Mouse (Mus musculus) ovary, adult 2 months (tissue): ENCODE data around the gene Olfr134. TPM values are rescaled to one million over a fixed set of nuclear protein-coding genes. Genes with fewer than 3 reads are reported as not detected.

Experiments used
- polyA plus RNA-seq: library from polyadenylated mRNA; depleted of rRNA; stranded (reverse); fragments of >200 nt; gene quantifications from 2 replicates; pipeline ENCODE4 v1.2.3, GENCODE M21; 2012; rRNA removed

Olfr134 gene
- polyA plus RNA-seq = not detected in 2 replicates

DNA sequence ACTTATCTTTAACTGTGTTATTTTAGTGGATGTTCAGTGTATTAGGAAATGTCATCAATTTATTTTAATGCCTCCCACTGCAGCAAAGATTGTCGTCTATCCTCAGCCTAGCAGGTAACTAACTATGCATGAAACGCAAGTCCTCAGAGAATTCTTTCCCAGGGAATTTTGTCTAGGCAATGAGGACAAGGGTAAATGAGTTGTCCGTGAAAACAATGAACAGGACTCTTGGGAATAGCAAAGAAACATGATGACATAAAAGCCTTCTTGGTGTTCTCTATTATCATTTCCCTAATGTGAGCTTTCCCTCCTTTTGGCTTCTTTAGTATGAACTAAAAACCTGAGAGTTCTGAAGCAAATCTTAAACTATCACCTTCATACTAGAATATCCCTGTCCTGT, at the start of gene Olfr134:
Olfr134 (plus strand) TSS at position 301 of the 400 bp plus-strand sequence.

DNA sequence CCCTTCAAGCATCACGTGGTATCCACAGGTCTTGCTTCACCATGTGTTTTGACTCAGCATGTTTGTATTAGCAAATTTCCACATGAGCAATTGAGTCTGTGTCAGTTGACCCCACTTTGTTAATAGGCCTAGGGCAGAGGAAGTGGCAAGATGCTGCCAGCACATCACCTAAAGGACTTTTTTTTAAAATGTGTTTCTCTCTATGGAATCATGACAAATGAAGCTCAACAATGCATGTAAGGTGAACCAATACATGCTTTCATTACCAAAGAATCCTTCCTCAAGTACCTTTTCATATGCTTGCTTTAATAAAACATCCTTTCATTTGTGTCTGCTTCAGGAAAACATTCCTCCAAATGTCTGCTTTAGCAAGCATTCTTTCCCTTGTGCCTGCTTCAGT, 36.8 kb upstream of the Olfr134 start, which contains the start of gene Olfr132:
Olfr132 (minus strand) TSS at position 101 of the 400 bp plus-strand sequence.

DNA sequence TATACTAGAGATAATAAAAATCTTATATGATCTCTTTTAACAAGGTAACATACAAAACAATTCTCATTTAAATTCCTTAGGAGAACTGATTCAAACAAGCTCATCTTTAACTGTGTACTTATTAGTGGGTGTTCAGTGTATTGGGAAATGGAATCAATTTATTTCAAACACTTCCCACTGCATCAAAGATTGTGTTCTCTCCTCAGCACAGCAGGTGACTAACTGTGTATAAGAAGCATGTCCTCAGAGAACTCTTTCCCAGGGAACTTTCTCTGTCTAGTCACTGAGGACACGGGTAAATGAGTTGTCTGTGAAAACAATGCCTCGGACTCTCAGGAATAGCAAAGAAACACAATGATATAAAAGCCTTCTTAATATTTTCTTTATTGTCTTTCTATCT, 26.2 kb upstream of the Olfr134 start, which contains the start of gene Olfr133:
Olfr133 (plus strand) TSS at position 301 of the 400 bp plus-strand sequence.

DNA sequence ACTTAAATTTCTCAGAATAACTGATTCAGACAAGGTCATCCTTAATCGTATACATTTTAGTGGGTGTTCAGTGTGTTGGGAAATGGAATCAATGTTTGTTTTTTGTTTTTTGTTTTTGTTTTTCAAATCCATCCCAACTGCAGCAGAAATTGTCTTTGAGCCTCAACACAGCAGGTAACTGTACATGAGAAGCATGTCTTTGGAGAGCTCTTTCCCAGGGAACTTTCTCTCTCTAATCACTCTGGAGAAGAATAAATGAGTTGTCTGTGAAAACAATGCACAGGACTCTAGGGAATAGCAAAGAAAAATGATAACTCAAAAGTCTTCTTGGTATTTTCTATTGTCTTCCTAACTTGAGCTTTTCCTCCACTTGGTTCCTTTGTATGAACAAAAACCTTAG, 32.8 kb downstream of the Olfr134 start, which contains the start of gene Olfr135:
Olfr135 (plus strand) TSS at position 301 of the 400 bp plus-strand sequence.

Other genes with a start within 250 kb of the Olfr134 start
- gene Olfr761, start 218.3 kb upstream of the Olfr134 start, polyA plus RNA-seq = not detected in 2 replicates
- not detected in 2 replicates for gene Olfr129, start 111.3 kb upstream of the Olfr134 start, polyA plus RNA-seq
- gene Olfr130, start 107.5 kb upstream of the Olfr134 start, polyA plus RNA-seq = not detected in 2 replicates
- not detected in 2 replicates for gene Olfr131, start 82.7 kb upstream of the Olfr134 start, polyA plus RNA-seq
- gene Olfr132, start 36.9 kb upstream of the Olfr134 start, polyA plus RNA-seq = not detected in 2 replicates
- not detected in 2 replicates for gene Olfr133, start 26.1 kb upstream of the Olfr134 start, polyA plus RNA-seq
- not detected in 2 replicates for gene Olfr135, start 32.9 kb downstream of the Olfr134 start, polyA plus RNA-seq
- not detected in 2 replicates for gene Olfr138, start 89.6 kb downstream of the Olfr134 start, polyA plus RNA-seq
- not detected in 2 replicates for gene Olfr137, start 136.2 kb downstream of the Olfr134 start, polyA plus RNA-seq
- not detected in 2 replicates for gene Olfr136, start 158.4 kb downstream of the Olfr134 start, polyA plus RNA-seq
- not detected in 2 replicates for gene Esp36, start 248.8 kb downstream of the Olfr134 start, polyA plus RNA-seq